Mouse (Mus musculus): ENCODE measurements around the gene BC080695.
"Not testable (repeated sequence)": the region's sequence is repeated elsewhere in the genome, so short reads cannot be mapped to it uniquely, and the experiment has no call there.

Gene BC080695

DNA sequence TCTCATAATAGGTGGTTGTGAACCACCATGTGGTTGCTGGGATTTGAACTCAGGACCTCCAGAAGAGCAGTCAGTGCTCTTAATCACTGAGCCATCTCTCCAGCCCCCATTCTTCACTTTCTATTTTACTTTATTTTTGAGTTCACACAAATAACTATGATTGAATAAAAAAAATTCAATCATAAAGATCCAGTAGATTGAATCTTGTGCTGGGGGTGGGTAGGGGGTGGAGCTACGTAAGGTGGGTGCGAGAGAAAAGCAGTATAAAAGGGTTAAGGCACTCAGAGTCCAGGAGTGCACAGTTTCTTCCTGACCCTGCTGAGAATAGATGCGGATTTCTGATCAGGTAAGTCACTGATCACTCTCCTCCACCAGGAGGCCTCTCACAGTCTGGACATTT is at the start of gene BC080695, which contains the start of gene Gm13057:
BC080695 (plus strand) TSS at position 301 of the 400 bp plus-strand sequence.
Gm13057 (plus strand) TSS at position 310 of the 400 bp plus-strand sequence.
- not testable (repeated sequence) for DNase-seq (ENCODE audit: low spot score in 2 of 2)

DNA sequence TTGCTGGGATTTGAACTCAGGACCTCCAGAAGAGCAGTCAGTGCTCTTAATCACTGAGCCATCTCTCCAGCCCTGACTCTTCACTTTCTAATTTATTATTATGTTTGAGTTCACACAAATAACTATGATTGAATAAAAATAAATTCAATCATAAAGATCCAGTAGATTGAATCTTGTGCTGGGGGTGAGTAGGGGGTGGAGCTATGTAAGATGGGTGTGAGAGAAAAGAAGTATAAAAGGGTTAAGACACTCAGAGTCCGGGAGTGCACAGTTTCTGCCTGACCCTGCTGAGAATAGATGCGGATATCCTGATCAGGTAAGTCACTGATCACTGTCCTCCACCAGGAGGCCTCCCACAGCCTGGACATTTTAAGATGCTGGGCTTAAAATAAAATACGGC is 40.5 kb upstream of the BC080695 start, which contains the start of gene Gm13043:
Gm13043 (plus strand) TSS at position 301 of the 400 bp plus-strand sequence.
- DNase-seq (ENCODE audit: low spot score in 2 of 2) = no peak

DNA sequence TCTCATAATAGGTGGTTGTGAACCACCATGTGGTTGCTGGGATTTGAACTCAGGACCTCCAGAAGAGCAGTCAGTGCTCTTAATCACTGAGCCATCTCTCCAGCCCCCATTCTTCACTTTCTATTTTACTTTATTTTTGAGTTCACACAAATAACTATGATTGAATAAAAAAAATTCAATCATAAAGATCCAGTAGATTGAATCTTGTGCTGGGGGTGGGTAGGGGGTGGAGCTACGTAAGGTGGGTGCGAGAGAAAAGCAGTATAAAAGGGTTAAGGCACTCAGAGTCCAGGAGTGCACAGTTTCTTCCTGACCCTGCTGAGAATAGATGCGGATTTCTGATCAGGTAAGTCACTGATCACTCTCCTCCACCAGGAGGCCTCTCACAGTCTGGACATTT is 15.8 kb upstream of the BC080695 start, which contains the start of gene Gm13040:
Gm13040 (plus strand) TSS at position 301 of the 400 bp plus-strand sequence.
- DNase-seq (ENCODE audit: low spot score in 2 of 2) = not testable (repeated sequence)

DNA sequence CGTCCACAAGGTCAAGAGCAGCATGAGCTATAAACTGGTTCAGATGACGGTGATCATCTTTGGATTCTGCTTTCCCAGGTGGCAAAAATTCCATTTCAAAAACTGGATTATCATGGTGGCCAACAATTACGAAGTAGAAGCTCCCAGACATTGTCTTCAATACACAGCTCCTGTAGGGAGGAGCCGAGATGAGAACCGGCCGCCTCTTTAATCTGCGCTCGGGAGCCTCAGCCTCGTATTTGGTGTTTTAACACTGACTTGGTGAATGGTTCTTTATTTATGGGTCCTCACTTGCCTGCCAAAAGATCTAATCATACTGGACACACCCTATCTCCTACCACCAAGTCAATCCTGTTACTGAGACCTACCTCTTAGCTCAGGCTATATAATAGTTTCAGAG is 60.4 kb downstream of the BC080695 start:
- DNase-seq (ENCODE audit: low spot score in 2 of 2) = not testable (repeated sequence)

DNA sequence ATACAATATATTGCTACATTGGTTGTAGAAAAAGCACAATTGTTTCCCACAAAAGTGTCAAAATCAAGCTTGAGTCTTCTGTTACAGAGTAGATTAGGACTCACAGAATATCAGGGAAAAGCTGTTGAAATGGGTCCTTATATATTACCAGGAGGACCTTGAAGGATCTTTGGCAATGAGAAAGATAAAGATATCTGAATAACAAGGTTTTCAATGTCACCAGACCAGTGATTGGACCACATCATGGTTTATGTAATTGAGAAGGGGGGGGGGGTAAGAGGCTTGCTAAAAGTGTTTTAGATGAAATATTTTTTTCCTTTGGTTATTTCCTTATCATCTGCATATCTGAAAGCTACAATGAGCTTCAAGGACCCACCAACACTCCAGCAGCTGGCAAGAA is 63.2 kb downstream of the BC080695 start, which contains the start of gene Gm13083:
Gm13083 (plus strand) TSS at position 301 of the 400 bp plus-strand sequence.
- not testable (repeated sequence) for DNase-seq (ENCODE audit: low spot score in 2 of 2)

DNA sequence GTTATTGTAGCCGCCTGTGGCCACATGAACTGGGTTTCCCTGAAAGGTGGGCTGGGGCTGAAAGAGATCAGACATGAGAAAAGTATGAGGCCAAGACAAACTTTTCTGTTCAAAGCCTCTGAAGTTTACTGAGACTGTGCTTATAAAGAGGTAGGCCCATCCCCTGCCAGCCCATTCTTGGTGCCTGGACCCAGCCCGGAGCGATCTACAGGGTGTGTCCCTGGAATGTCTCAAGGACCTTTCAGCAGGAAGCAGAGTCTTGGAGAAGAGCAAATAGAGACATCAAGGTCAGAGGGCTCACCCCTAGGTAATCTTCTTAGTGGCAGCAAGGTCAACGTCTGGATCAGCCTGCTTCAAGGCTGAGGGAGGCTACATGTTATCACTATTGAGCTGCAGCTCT is 66.6 kb downstream of the BC080695 start:
- DNase-seq (ENCODE audit: low spot score in 2 of 2) = not testable (repeated sequence)
